Mouse (Mus musculus) frontal cortex, adult (tissue): ENCODE data around the gene Gabbr2.
A peak's percentile ranks its signal among the peaks of the same experiment; 100 is the strongest.
"Not testable (repeated sequence)": the region's sequence is repeated elsewhere in the genome, so short reads cannot be mapped to it uniquely, and the experiment has no call there.

Experiments used
- ATAC-seq: cut with Nextera tagmentation; 2 replicates; pipeline ENCODE4 v1.9.2; 2017; ENCODE audit warnings: mild to moderate bottlenecking, moderate library complexity, mixed read lengths; ENCODE audit not compliant: low TSS enrichment

The Gabbr2 gene

GRCm38 (mm10) chr4:46658946-46659345 lies 332.7 kb downstream of the Gabbr2 start:
- no peak for ATAC-seq

GRCm38 (mm10) chr4:46657116-46657515 lies 334.6 kb downstream of the Gabbr2 start:
- peak; percentile 28 for ATAC-seq

- ATAC-seq, result peak; percentile 83
Measured at GRCm38 (mm10) chr4:46655956-46656355, 335.7 kb downstream of the Gabbr2 start.

GRCm38 (mm10) chr4:46655298-46655697 lies 336.4 kb downstream of the Gabbr2 start:
- no peak for ATAC-seq

GRCm38 (mm10) chr4:46650086-46650753 lies 341.5 kb downstream of the Gabbr2 start, which contains the start of gene Tbc1d2:
Gene Tbc1d2, minus strand, starts transcription at chr4:46650209.
- ATAC-seq, result peak; percentile 94

- no peak for ATAC-seq
Measured at GRCm38 (mm10) chr4:46649161-46649560, 342.5 kb downstream of the Gabbr2 start.

- ATAC-seq, result no peak
Measured at GRCm38 (mm10) chr4:46643676-46644112, 348.0 kb downstream of the Gabbr2 start.

- ATAC-seq, result 0 out of 2 replicates have a peak, but pooled peaks have one; percentile 9
Measured at GRCm38 (mm10) chr4:46642924-46643675, 348.6 kb downstream of the Gabbr2 start.

- no peak for ATAC-seq
Measured at GRCm38 (mm10) chr4:46641283-46641682, 350.4 kb downstream of the Gabbr2 start.

- no peak for ATAC-seq
Measured at GRCm38 (mm10) chr4:46639866-46640265, 351.8 kb downstream of the Gabbr2 start.

GRCm38 (mm10) chr4:46637250-46637649 lies 354.4 kb downstream of the Gabbr2 start:
- ATAC-seq, result not testable (repeated sequence)

- ATAC-seq, result peak; percentile 81
Measured at GRCm38 (mm10) chr4:46635702-46636430, 355.8 kb downstream of the Gabbr2 start.

- peak; percentile 91 for ATAC-seq
Measured at GRCm38 (mm10) chr4:46634881-46635280, 356.8 kb downstream of the Gabbr2 start.

- ATAC-seq, result not testable (repeated sequence)
Measured at GRCm38 (mm10) chr4:46633565-46633964, 358.1 kb downstream of the Gabbr2 start.

GRCm38 (mm10) chr4:46632465-46632864 lies 359.2 kb downstream of the Gabbr2 start:
- ATAC-seq, result no peak

- ATAC-seq, result no peak
Measured at GRCm38 (mm10) chr4:46630390-46630789, 361.3 kb downstream of the Gabbr2 start.

- no peak for ATAC-seq
Measured at GRCm38 (mm10) chr4:46628873-46629272, 362.8 kb downstream of the Gabbr2 start.

GRCm38 (mm10) chr4:46628081-46628480 lies 363.6 kb downstream of the Gabbr2 start:
- ATAC-seq, result no peak

- no peak for ATAC-seq
Measured at GRCm38 (mm10) chr4:46625101-46625500, 366.6 kb downstream of the Gabbr2 start.

- no peak for ATAC-seq
Measured at GRCm38 (mm10) chr4:46623007-46623406, 368.7 kb downstream of the Gabbr2 start.

GRCm38 (mm10) chr4:46620946-46621345 lies 370.7 kb downstream of the Gabbr2 start:
- 0 out of 2 replicates have a peak, but pooled peaks have one; percentile 18 for ATAC-seq

- peak; percentile 16 for ATAC-seq
Measured at GRCm38 (mm10) chr4:46620330-46620729, 371.3 kb downstream of the Gabbr2 start.
